Mouse (Mus musculus): ENCODE results near the gene Vmn1r61.

Gene Vmn1r61

GRCm38 (mm10) chr7:5613195-5613594 is at the start of gene Vmn1r61:
Vmn1r61 (minus strand) TSS chr7:5613295.
- POLR2A ChIA-PET: no interaction called here
- CTCF ChIA-PET: no interaction called here
